Mouse (Mus musculus): ENCODE data around the gene Olfr549.

The Olfr549 gene

GRCm38 (mm10) chr7:102597378-102598031, 47.8 kb downstream of the Olfr549 start, which contains the start of gene Olfr552:
TSS of gene Olfr552 (plus strand) at chr7:102597770.
- DNase-seq: no peak
